Mouse (Mus musculus) erythroblast, embryonic 14.5 days (primary cell): ENCODE data around the gene St6galnac5. TPM values are rescaled to one million over a fixed set of nuclear protein-coding genes. Genes with fewer than 3 reads are reported as not detected.

Experiments
- H3K27me3 ChIP-seq: 2 replicates; pipeline ENCODE4 v1.6.1; 2012; ENCODE audit warnings: inconsistent platforms; ENCODE audit not compliant: control insufficient read depth
- H3K36me3 ChIP-seq: 2 replicates; pipeline ENCODE4 v1.6.1; 2012; ENCODE audit warnings: mild to moderate bottlenecking, inconsistent platforms; ENCODE audit not compliant: control insufficient read depth
- H3K4me1 ChIP-seq: 2 replicates; pipeline ENCODE4 v1.6.1; 2012; ENCODE audit warnings: inconsistent platforms; ENCODE audit not compliant: control insufficient read depth
- H3K4me3 ChIP-seq: replicated peaks from 2 replicates; pipeline ENCODE3; 2012; ENCODE audit warnings: moderate library complexity, mild to moderate bottlenecking, inconsistent platforms
- H3K9me3 ChIP-seq: 2 replicates; pipeline ENCODE4 v1.6.1; 2012; ENCODE audit warnings: low read length, inconsistent platforms, mixed read lengths; ENCODE audit not compliant: control insufficient read depth
- GATA1 ChIP-seq: IDR thresholded peaks from 2 replicates; pipeline ENCODE4 v1.6.1; 2012; ENCODE audit warnings: low read length, inconsistent platforms, mixed read lengths
- TAL1 ChIP-seq: IDR thresholded peaks from 3 replicates; pipeline ENCODE4 v1.6.1; 2012; ENCODE audit warnings: low read length, inconsistent platforms, mixed read lengths
- polyA plus RNA-seq: library from polyadenylated mRNA; stranded (reverse); fragments of >175 nt; gene quantifications from 2 replicates; pipeline ENCODE4 v1.2.3, GENCODE M21; 2012

St6galnac5 gene
- polyA plus RNA-seq, 1 experiment: not detected

DNA sequence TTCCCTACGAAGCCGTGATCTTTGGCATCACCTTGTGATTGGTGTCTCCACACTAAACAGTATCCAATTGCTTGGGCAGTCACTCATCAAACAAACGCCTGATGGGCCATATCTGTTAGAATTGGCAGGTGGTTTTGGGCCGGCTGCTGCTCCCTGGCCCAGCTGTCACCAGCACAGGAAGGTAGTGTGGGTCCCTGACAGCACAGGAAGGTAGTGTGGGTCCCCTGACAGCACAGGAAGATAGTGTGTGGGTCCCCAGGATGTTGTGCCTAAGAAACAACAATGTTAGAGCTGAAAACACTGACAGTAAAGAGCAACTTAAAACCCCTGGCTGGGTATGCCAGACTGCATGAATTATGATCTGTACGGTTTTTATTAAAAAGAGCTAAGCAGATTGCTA lies 40.4 kb downstream of the St6galnac5 start:
- Histone ChIP-seq H3K27me3 (no peaks in the 10 kb centered on the region), H3K9me3 (no peaks in the 10 kb centered on the region), H3K4me3 (no peak overlapping the region), H3K36me3 (no peaks in the 10 kb centered on the region), H3K4me1 (peaks cover 6% of the 10 kb centered on the region)
- TF ChIP-seq TAL1 (no peak), GATA1 (no peak)

GRCm38 (mm10) chr3:152936313-152936712 lies 45.7 kb downstream of the St6galnac5 start:
- Histone ChIP-seq H3K9me3 (no peaks in the 10 kb centered on the region), H3K4me3 (no peak overlapping the region), H3K27me3 (no peaks in the 10 kb centered on the region), H3K4me1 (no peaks in the 10 kb centered on the region; the same call in 1 of the 2 replicates), H3K36me3 (no peaks in the 10 kb centered on the region)
- TF ChIP-seq TAL1 (no peak), GATA1 (no peak)

- H3K9me3 ChIP-seq: no peaks in the 10 kb centered on the region
- TF ChIP-seq TAL1 (no peak), GATA1 (no peak)
- no peak overlapping the region for H3K4me3 ChIP-seq
- no peaks in the 10 kb centered on the region for H3K36me3 ChIP-seq
- H3K4me1 ChIP-seq: peaks cover 11% of the 10 kb centered on the region
- no peaks in the 10 kb centered on the region for H3K27me3 ChIP-seq
These were observed 48.3 kb downstream of the St6galnac5 start for GRCm38 (mm10) chr3:152933737-152934136.

DNA sequence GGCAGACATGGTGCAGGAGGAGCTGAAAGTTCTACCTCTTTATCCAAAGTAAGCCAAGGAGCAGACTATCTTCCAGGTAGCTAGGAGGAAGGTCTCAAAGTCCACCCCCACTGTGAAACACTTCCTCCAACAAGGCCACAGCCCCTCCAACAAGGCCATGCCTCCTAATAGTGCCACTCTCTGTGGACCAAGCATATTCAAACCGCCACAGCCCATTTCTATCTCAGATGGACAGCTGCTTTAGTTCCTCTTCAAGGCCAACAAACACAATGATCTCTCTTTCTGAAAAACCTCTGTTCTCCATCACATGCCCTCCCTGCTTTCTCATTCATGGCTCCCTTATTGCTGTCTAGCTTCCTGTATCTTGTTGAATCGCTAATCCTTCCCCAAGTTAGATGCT lies 49.5 kb downstream of the St6galnac5 start:
- Histone ChIP-seq H3K9me3 (no peaks in the 10 kb centered on the region), H3K27me3 (no peaks in the 10 kb centered on the region), H3K4me3 (no peak overlapping the region), H3K36me3 (no peaks in the 10 kb centered on the region), H3K4me1 (peaks cover 13% of the 10 kb centered on the region)
- TF ChIP-seq TAL1 (no peak), GATA1 (no peak)

- H3K27me3 ChIP-seq: no peaks in the 10 kb centered on the region
- TF ChIP-seq TAL1 (no peak), GATA1 (no peak)
- H3K9me3 ChIP-seq: no peaks in the 10 kb centered on the region
- H3K36me3 ChIP-seq: no peaks in the 10 kb centered on the region
- peaks cover 13% of the 10 kb centered on the region for H3K4me1 ChIP-seq
- no peak overlapping the region for H3K4me3 ChIP-seq
These were observed 50.0 kb downstream of the St6galnac5 start for GRCm38 (mm10) chr3:152932096-152932495.

GRCm38 (mm10) chr3:152931354-152931753 lies 50.7 kb downstream of the St6galnac5 start:
- Histone ChIP-seq H3K27me3 (no peaks in the 10 kb centered on the region), H3K4me1 (peaks cover 13% of the 10 kb centered on the region), H3K36me3 (no peaks in the 10 kb centered on the region), H3K9me3 (no peaks in the 10 kb centered on the region), H3K4me3 (no peak overlapping the region)
- TF ChIP-seq TAL1 (no peak), GATA1 (no peak)

- TF ChIP-seq GATA1: no peak
- TF ChIP-seq TAL1: no peak
- Histone ChIP-seq H3K36me3 (no peaks in the 10 kb centered on the region), H3K4me3 (peak overlapping the region; percentile 13), H3K9me3 (no peaks in the 10 kb centered on the region), H3K4me1 (peaks cover 13% of the 10 kb centered on the region), H3K27me3 (no peaks in the 10 kb centered on the region)
These were observed 52.2 kb downstream of the St6galnac5 start for GRCm38 (mm10) chr3:152929788-152930281.

DNA sequence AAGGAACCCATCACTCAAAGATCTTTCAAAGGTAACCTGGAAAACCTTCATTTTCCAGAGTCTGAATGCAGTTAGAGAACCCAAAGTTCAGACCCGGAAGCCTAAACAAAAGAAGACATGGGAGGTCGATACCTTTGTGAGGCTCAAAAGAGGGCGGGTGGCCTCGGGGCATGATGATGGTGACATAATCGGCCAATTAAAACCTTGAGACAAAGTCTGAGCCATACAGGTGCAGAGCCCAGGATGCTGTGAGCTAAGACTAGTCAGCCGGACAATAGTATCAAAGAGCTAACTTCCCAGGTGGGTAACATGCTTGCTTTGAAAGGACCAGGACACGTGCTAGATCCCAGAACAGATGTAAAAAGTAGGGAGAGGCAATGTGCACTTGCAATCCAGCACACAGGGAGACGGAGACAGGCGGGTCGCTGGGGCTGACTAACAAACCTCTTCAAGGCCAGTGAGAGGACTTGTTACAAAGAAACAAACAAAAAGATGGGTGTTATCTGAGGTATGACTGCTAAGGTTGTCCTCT lies 52.7 kb downstream of the St6galnac5 start:
- Histone ChIP-seq H3K36me3 (no peaks in the 10 kb centered on the region), H3K9me3 (no peaks in the 10 kb centered on the region), H3K27me3 (no peaks in the 10 kb centered on the region), H3K4me3 (peak overlapping the region; percentile 12), H3K4me1 (peaks cover 13% of the 10 kb centered on the region)
- no peak for TF ChIP-seq TAL1
- TF ChIP-seq GATA1: no peak

DNA sequence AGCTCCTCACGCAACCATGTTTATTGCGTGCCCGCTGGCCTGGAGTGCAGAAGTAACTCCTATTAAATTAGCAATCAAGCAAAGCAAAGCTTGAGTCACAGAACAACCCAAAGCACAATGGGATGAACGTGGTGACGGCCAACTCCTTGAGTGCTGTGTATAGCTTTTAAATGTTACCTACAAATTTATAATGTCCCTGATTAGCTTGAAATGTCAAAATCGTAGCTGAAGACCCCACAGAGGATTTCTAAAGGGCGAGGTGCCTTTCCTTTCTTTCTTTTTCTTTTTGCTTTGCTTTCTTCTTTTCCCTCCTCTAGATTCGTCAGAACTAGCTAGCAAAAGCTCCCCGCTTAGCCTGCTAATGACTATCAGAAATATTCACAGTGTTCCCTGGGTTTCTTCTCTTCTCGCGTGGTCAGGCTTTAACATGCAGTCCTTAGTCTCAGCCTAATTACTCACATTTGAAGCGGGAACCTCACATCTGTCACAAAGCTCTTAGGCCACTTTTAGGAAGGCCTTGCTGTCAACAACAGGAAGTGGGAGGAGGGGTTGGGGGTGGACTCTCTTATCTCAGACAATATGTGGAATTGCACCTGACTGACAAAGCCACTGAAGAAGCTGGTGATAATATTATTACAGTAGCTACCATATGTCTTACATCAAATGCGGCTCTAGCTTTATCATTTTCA lies 53.6 kb downstream of the St6galnac5 start:
- no peak for TF ChIP-seq TAL1
- no peak for TF ChIP-seq GATA1
- Histone ChIP-seq H3K9me3 (no peaks in the 10 kb centered on the region), H3K4me1 (peaks cover 13% of the 10 kb centered on the region), H3K36me3 (no peaks in the 10 kb centered on the region), H3K27me3 (no peaks in the 10 kb centered on the region), H3K4me3 (no peak overlapping the region)

DNA sequence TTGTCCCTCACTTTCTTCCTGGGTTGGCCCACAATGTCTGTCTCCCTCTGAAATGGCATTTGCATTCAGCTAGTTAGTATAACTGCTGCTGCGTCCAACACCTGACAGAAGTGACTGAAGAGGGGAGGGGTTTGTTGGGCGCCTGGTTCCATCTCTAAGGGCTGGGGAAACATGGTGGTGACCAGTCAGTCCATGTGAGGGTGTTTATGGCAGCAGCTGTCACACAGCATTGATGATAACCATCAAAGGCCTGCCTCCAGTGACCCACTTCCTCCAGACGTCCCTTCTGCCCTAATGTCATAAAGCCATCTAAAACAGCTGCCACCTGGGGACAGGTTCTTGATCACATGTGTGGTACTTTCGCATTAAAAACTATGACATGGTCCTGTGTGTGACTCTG lies 55.9 kb downstream of the St6galnac5 start:
- Histone ChIP-seq H3K36me3 (no peaks in the 10 kb centered on the region), H3K9me3 (no peaks in the 10 kb centered on the region), H3K27me3 (no peaks in the 10 kb centered on the region), H3K4me1 (peaks cover 13% of the 10 kb centered on the region), H3K4me3 (no peak overlapping the region)
- TF ChIP-seq TAL1 (no peak), GATA1 (no peak)
